Mouse (Mus musculus) skeletal muscle tissue, adult 2 months (tissue): ENCODE measurements at regions not wholly inside any gene's neighbourhood (a gene's known extent, or its start where the extent isn't known, plus 50 kb on each side); places are given as distances from the start of the nearest gene placed in this dataset.

ENCODE experiments used
- DNase-seq: peaks from one replicate; pipeline ENCODE4 v3.0.0-alpha.2; 2012; ENCODE audit warnings: low read depth, low spot score

GRCm38 (mm10) chr16:77322338-77322737 lies 279.6 kb downstream of the Gm11146 start:
- DNase-seq: no peak

GRCm38 (mm10) chr16:77318150-77318549 lies 283.7 kb downstream of the Gm11146 start:
- no peak for DNase-seq

- DNase-seq: no peak
Observed at GRCm38 (mm10) chr16:77315354-77315753, 286.5 kb downstream of the Gm11146 start.

DNA sequence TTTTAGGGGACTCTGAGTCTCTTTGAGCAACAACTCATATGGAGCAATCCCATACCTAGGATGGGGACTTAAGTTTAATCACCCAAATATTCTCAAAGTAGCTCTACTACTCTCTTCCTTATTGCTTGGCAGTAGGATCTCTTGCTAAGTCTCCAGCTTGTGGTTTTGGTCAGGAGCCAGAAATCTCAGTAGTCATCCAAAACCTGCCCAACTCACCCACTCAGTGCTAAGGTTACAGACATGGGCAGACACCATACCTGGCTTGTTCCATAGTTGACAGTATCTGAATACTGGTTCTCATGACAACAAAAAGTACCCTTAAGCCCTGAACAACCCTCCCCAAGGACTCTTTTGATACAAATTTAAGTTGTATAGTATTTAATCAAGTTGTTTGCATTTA lies 288.7 kb downstream of the Gm11146 start:
- no peak for DNase-seq

DNA sequence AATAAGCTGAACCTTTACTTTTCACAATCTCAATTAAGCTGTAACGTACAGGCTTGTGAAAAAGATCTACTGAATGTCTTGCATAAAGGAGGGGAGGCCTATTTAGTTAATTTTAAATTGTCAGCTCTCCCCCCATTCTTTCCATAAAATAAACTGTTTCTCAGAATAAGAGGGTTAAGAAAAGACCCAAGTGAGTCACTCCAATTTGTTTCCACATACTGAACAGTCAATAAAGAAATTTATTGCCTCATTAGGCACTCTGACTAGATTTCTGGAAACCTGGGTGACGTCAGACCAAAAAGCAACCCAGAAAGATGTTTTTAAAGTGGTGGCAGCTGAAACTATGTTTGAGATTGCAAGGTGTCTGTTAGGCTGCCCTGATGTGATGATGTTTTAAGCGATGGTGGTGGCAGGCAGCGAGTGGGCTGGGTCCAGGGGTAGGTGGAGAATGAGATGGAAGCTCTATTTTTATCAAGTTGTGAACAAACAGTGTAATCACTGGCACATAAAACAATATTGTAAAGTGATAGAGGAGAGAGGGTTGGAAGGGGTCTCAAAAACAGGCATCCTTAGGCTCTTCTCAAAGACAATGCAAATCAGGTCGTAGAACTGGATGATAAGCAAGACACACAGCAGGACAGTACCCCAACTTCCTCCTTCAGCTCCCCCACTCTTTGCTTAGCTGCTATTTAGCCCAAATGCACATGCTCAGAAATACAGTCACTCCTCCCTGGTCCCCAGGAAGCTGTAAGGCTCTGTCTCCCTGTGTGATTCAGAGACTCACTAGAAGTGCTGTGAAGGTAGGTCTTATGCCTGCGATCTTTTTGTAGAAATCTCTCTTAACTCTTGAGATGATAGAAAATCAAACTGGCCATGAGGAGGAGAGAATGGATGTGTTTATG lies 288.0 kb downstream of the Usp25 start:
- DNase-seq: no peak

GRCm38 (mm10) chr16:77300572-77301213 lies 287.2 kb downstream of the Usp25 start:
- no peak for DNase-seq

- DNase-seq: no peak
Observed at GRCm38 (mm10) chr16:77295574-77296355, 282.3 kb downstream of the Usp25 start.

- no peak for DNase-seq
Observed at GRCm38 (mm10) chr16:77292317-77292771, 278.8 kb downstream of the Usp25 start.

- no peak for DNase-seq
Observed at GRCm38 (mm10) chr16:77291723-77292316, 278.3 kb downstream of the Usp25 start.

DNA sequence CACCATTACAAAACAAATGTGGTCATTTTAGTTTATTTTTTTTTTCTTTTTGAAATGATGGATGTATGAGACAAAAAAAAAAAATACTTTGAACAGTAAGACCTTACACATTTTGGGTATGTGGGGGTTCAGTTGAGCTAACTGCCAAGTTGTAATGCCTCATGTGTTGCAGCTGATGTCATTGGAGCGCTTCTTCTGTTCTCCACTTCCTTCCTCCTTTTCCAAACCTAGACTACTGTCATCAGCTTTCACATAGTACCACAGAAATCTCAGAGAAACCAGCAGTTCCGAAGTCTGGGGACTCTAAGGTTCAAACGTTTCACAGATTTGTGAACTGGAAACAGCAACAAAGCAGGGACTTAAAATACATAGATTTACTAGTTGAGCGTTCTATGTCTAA lies 270.7 kb downstream of the Usp25 start:
- no peak for DNase-seq

GRCm38 (mm10) chr16:77279916-77280315 lies 266.4 kb downstream of the Usp25 start:
- DNase-seq: no peak

DNA sequence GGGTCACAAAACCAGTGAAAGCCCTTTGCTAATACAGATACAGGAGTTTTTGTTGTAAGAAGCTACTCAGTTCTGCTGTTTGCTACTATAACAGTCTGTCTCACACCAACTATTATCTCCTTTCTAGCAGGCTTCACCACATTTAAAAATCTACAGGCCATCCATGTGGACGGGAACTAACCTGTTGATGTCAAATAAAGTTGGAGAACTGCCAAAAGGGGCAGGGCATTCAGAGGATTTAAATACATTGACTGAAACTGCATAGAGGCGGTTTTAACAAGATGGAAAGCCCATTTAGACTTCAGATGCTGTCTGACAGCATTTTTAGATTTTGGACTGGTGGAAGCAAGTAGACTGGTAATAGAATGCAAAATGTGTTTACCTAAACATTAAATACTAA lies 266.0 kb downstream of the Usp25 start:
- no peak for DNase-seq

GRCm38 (mm10) chr16:77273306-77273705 lies 259.8 kb downstream of the Usp25 start:
- DNase-seq: no peak

- peak; percentile 36 for DNase-seq
Observed at GRCm38 (mm10) chr16:77268926-77269325, 255.4 kb downstream of the Usp25 start.

GRCm38 (mm10) chr16:77267679-77268078 lies 254.2 kb downstream of the Usp25 start:
- no peak for DNase-seq

GRCm38 (mm10) chr16:77252349-77252748 lies 238.8 kb downstream of the Usp25 start:
- DNase-seq: no peak

- no peak for DNase-seq
Observed at GRCm38 (mm10) chr16:77251422-77251821, 237.9 kb downstream of the Usp25 start.

GRCm38 (mm10) chr16:77240876-77241275 lies 227.4 kb downstream of the Usp25 start:
- no peak for DNase-seq

DNA sequence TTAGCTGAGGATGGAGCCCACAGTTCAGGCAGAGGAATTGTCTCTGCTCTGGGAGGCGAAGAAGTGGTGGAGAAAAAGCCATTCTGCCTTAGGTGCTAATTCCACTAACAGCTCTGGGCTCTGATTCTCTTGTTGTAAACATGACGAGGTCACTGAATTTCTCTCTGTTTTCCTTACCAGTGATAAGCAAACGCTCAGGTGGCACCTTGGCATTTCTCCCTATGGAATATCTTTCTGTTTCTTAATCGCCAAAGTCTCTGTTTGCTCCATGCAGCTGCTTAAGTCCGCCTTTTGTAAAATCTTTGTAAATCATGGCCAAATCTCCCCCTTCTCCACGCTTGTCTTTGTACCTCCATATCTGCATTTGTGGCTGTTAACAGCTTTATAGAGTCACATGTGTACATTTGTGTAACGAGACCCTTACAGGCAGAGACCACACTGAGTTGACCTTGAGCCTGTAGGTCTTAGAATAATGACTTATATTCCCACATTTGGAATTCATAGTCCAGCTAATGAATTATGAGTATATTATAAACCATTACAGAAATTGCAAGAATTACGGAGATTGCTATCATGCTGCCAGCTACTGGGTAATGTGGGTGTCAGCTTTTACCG lies 225.8 kb downstream of the Usp25 start:
- DNase-seq: no peak

DNA sequence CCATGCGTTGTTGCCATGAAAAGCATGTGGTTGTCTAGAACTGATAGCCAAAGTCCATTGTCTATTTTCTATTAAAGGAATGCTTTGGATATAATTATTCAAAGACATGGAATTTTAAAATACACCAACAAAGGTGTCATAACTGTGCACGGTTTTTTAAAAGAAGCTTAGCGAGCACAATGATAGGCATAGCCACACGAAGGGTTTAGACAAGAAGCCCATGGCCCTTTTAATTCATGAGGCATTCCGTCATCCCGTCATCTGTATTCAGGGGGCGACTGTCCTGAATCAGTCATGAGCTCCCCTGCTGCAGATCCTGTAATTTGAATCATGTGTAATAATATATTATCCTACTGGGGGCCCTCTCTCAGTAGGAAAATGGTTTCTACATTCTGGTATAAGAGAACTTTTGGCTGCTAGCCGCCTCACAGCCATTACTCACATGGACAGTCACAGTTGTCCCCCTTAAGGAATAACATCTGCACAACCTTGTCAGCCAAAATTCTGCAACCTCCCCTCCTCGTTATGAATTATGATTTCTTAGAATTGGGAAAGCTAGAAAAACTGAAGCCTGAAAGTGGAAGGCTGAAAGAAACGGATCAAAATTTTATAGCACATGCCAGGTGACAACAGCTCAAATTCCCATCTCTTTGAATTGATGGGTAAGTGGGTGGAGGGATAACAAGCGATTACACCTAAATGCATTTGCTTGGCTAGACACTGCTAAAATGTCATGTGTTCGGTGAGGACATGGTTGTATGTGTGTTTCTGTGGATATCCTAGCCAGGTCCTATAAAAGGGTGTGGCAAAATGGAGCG lies 225.1 kb downstream of the Usp25 start:
- DNase-seq: peak; percentile 13
